Mouse (Mus musculus) CD8-positive naive resting alpha-beta T cell, adult 2 months (primary cell): ENCODE results near the gene Pfdn4.

Experiments used
- DNase-seq, 2 experiments: peaks; one replicate each; pipeline ENCODE4 v3.0.0; 2022; ENCODE audit warnings: low read depth in 2 of 2, low spot score in 2 of 2

The Pfdn4 gene

DNA sequence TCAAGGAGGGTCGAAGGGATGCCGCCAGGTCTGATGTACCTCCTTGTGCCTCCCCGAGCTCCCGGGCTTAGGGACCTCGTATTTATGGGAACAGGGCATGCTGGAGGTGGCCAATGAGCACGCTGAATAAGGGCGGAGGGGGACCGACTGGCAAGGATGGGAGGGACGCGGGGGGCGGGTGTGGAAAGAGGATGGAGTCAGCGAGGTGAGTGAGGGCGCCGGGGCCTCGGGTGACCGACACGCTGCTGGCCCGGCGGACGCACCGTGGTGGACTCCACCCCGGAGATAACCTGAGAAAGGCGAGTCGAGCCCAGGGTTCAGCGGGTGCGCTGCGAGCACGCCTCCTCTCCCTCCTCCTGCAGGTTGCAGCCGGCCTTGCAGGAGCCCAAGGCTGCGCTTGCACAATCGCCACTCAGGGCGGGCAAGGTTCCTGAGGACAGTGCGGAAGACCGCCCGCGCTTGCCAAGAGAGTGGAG, 901 bp downstream of the Pfdn4 start, which contains the start of gene Cyp24a1:
TSS of gene Cyp24a1 (minus strand) at position 55 of the 476 bp plus-strand sequence.
- no peak for DNase-seq

GRCm38 (mm10) chr2:170498011-170498410, 1.8 kb downstream of the Pfdn4 start:
- no peak for DNase-seq

DNA sequence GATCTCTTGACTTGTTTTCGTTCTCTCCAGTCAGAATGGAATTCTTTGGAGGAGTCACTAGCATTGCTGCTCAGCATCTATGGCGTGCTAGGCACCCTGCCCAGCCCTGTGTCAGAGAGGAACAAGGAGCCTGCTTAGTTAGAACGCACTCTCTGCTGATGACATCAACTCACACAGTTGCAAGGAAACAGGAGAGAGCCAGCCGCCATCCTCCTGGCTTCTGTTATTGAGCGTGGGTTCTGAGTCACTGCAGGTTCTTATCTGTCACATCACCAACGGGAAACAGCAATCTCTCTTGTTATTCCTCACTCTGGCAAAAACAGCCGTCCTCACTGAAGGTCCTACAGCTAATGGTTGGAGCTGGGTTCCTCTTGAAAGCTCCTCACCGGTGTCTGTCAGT, 7.1 kb downstream of the Pfdn4 start:
- DNase-seq: no peak

DNA sequence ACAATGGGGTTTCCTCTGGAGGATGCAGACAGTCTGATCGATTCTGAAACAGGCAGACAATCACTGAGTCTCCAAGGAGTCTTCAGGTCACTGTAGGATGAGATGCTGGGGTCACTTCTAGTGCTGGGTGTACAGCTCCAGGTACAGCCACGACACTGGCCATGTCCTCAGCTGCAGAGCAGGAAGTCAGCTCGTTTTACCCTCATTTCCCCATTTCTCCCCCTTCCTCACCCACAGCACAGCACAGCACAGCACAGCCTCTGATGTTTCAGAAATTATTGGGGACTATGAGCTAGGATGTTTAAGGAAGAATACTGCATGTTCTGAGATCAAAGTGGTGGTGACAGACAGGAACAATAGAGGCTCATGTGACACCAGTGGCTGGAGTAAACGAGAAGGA, 7.8 kb downstream of the Pfdn4 start:
- DNase-seq: no peak

- peak; percentile 71 to 78 for DNase-seq
Observed at GRCm38 (mm10) chr2:170507734-170508133, 11.5 kb downstream of the Pfdn4 start.

GRCm38 (mm10) chr2:170508821-170509220, 12.6 kb downstream of the Pfdn4 start:
- peak; percentile 69 to 79 for DNase-seq

DNA sequence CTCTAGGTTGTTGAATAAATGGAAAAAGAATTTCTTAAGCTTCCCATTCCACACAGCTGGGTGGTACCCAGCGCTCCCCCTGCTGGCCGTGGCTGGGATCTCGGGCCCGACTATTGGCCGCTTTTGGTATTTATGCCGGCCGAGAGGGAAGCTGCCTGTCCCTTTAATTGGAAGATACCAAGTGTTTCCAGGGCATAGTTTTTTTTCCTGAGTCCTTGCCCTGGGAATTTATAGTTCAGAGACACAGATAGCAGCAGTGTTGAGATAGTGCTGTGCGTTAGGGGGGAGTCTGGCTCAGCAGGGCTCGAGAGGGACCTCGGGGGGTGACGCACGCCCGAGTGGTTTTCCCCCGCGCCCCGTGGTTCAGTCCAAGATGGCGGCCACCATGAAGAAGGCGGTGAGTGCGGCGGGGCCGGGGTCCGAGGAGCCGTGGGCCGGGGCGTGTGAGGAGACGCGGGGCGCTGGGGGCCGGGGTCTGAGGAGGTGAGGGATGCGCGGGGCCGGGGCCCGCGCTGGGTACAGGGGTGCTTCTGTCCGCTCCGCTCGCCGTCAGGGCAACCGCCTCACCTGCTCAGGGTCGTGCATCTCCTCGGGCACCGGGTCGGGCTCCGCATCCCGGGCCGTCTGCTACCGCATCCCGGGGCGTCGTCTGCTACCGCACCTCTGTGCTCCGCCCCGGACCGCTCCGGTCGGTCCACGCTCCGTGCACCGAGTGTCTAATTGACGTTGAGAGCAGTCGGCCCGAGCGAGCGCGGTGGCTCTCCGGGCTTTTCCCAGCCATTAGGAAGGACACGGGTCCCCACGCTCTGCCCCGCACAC, 15.1 kb downstream of the Pfdn4 start:
- peak; percentile 84 to 87 for DNase-seq

DNA sequence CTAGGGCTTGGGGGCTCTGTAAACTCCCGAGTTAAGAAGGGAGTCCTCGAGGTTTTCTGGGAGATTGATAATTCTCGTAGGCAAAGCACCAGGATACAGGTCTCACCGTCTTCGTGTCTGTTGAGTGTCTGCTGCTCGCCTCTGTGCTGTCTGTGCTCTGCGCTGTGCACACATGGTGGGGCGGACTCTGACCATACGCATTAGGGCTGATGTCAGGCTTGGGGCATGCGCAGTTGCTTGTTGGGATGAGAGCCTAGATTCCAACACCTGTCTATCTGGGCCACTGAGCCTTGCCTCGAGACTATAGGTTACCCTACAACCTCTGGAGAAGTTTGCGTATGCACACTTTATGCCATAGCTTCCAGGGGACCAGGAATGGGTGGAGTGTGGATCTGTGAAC, 17.5 kb downstream of the Pfdn4 start:
- no peak for DNase-seq

- no peak for DNase-seq
Observed at GRCm38 (mm10) chr2:170520321-170520971, 24.2 kb downstream of the Pfdn4 start.

GRCm38 (mm10) chr2:170526513-170526912, 30.3 kb downstream of the Pfdn4 start:
- DNase-seq: no peak

GRCm38 (mm10) chr2:170528061-170528460, 31.8 kb downstream of the Pfdn4 start:
- DNase-seq: no peak

- DNase-seq: no peak
Observed at GRCm38 (mm10) chr2:170529766-170530165, 33.5 kb downstream of the Pfdn4 start.

DNA sequence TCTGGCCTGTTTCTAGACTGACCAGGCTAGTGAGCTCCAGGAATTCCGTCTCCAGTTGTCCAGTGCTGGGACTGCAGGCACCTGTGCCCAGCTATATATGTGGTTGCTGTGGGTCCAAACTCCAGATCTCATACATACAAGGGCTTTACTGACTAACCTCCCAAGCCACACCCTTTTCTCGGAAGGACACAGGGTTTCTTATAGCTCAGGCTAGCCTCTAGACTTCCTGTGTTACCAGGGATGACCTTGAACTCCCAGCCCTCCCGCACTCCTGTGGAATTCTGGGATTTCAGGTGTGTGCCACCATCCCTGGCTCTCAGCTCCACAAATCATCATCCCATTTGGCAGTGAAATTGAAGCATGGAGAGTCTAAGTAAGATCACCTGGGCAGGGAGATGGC, 34.0 kb downstream of the Pfdn4 start:
- no peak for DNase-seq

GRCm38 (mm10) chr2:170534116-170534802, 38.0 kb downstream of the Pfdn4 start:
- no peak for DNase-seq

- DNase-seq: no peak
Observed at GRCm38 (mm10) chr2:170534803-170535174, 38.6 kb downstream of the Pfdn4 start.

DNA sequence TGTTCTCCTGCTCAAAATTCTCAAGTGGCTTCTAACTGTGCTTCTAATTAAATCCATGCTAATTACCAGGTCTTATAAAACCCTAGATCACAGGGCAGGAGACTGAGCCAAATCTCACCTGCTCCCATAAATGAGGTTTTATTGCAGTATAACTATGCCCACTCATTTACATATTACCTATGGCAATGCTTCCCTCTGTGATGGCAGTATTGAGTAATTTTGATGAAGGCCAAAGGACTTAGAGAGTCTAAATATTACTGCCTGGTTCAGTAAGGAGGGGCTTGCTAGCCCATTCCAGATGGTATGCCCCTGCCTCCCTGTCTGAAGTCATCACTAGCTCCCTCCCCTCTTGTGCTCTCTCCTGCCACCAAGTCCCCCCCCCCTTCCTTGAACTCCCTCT, 39.6 kb downstream of the Pfdn4 start:
- no peak for DNase-seq

DNA sequence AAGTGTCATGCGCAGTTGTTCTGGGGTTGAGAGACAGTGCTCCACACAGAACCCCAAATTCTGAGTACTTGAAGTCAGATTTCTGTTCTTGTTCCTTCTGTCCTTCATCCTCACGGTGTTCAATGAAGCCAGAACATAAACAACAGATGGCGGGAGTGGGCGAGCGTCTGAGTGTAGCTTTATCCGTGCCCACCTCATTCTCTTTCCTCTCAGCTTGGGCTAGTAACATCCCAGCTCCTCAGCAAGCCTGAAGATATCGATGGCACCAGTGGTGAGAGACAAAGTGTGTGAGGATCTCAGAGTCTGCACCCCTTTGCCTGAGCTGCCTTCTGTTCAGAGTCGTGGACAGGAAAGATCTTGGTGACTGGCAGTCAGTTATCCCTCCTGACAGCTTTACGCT, 43.0 kb downstream of the Pfdn4 start:
- no peak for DNase-seq

DNA sequence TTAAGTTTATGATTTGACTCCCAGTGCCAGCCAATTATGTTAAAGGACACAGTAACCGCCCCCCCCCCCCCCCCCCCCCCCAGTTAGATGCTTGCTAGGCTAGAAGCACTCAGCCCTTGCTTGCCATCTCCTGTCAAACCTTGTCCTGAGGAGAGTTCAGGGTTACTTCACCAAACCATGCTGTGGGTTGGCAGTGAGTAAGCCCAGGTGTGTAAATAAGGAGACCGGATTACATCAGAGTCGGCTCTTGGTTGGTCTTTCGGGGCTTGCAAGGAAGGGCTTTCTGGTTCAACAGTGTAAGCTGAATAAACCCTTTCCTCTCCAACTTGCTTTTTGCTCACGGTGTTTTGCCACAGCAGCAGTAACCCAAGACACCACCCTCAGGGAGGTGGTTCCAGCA, 47.4 kb downstream of the Pfdn4 start:
- no peak for DNase-seq

DNA sequence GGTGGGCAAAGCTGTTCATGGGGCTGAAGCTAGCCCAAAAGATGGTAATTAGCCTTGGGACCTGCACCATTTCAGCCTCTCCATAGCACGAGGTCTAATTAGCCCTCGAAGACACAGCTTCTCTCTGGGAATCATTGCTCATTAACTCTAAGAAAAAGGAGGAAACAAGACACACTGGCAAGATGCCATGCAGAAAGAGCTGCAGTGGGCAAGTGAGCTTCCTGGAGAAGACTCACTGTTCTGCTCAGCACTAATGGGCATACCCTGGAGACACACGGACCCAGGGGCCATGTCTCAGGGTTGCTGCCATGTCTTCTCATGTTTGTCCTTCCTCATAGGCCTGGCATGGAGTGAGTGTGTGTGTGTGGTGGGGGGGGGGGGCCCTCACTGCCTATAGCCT, 47.9 kb downstream of the Pfdn4 start:
- DNase-seq: no peak

DNA sequence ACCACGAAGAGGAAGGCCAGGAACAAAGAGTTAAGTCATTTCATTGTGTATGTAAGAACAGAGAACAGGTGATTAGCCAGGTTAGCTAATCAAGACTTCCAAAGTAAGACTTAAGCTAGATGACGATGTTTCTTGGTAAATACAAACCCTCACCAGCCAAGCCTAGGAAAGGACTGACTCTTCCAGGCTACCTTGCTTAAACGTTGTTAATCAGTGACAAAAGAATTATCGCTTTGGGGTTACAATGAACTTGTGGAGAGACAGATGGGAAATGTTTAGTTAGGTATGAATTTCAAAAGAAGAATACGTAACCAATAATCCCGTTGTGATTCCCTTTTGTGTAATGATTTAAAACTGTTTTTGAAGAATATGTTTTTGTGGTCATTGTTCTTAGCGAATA, 48.7 kb downstream of the Pfdn4 start:
- no peak for DNase-seq

- no peak for DNase-seq
Observed at GRCm38 (mm10) chr2:170545745-170546144, 49.5 kb downstream of the Pfdn4 start.

- DNase-seq: no peak
Observed at GRCm38 (mm10) chr2:170547526-170547925, 51.3 kb downstream of the Pfdn4 start.
